Mouse (Mus musculus) left cerebral cortex, postnatal 4 days (tissue): Measurements from ENCODE around the gene Vmn1r34. TPM values are rescaled to one million over a fixed set of nuclear protein-coding genes. Genes with fewer than 3 reads are reported as not detected.
"Not testable (repeated sequence)": the region's sequence is repeated elsewhere in the genome, so short reads cannot be mapped to it uniquely, and the experiment has no call there.

Experiments
- DNase-seq: peaks from one replicate; pipeline ENCODE4 v3.0.0-alpha.2; 2022
- intact Hi-C: fragments of 180-260 bp; cut with DNase I; formaldehyde crosslinking; loops from one replicate; pipeline ENCODE4 v1.15.1; 2025
- total RNA-seq, 2 experiments: library from RNA; stranded (reverse); gene quantifications; 2 replicates each; pipeline ENCODE4 v1.2.3; 2021

Gene Vmn1r34
- not detected for total RNA-seq

DNA sequence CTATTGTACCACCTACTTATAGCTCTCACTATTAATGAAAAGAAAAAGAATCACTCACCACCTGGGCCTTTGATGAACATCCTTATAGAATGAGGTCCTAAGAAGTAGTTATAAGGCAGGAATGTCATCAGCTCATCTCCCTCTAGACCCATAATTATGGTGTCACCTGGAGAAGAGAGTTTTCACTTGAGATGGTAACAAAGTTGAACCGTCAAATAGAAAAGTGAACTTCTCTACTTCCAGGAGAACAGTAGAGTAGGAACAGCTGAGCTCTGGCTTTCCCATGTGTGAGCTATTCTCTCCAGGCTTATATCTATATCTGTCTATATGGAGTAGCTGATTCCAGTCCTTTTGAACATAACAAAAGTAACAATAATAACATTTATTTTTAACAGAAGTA lies at the start of gene Vmn1r34:
Vmn1r34 (minus strand) TSS at position 101 of the 400 bp plus-strand sequence.
- DNase-seq = no peak
- intact Hi-C loops = no loop called here

DNA sequence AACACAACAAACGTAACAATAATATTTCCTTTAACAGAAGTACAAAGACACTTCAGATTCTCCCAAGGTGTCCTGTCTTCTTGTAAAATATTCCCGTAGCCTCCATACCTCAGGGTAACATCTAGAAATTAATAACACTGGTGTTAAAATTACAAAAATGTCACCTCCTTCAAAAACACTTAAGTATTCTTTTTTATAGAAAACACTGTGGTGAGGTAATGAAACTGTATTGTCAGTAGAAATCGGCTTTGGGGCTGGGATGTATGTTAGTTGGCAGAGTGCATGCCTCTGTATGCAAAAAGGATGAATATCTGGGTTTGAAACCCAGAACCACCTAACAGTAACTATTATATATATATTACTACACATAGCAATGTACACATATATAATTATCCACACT lies 42.1 kb upstream of the Vmn1r34 start, which contains the start of gene Vmn1r35:
Vmn1r35 (minus strand) TSS at position 101 of the 400 bp plus-strand sequence.
- no peak for DNase-seq
- intact Hi-C loops = no loop called here

DNA sequence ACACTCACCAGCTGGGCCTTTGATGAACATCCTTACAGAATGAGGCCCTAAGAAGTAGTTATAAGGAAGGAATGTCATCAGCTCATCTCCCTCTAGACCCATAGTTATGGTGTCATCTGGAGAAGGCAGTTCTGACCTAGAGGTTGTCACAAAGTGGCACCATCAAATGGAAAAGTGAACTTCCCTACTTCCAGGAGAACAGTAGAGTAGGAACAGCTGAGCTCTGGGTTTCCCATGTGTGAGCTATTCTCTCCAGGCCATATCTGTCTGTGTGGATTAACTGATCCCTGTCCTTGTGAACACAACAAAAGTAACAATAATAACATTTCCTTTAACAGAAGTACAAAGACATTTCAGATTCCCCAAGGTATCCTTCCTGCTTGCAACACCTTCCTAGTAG lies 25.5 kb downstream of the Vmn1r34 start, which contains the start of gene Vmn1r33:
Vmn1r33 (minus strand) TSS at position 101 of the 400 bp plus-strand sequence.
- intact Hi-C loops, DNase-seq: not testable (repeated sequence)

DNA sequence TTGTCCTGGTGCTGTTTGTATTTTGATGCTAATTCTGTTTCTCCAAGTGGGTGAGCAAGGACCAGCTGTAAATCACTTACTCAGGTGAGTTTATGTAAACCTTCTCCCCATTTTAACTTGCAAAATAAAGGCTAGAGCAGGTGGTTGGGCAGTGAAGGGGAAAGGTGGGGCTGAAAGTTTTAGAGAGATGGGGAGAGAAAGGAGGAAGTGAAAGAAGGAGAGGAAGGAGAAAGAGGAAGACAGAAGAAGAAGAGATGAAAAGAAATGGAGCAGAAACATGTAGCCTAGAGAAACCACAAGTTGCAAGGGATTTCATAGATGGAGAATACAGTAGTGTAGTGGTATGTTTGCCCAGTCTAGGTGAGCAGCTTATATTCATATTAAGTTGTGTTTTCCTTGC lies 47.9 kb downstream of the Vmn1r34 start:
- no peak for DNase-seq
- intact Hi-C loops = no loop called here

Other genes starting within 250 kb of the Vmn1r34 start
- gene Mad2l1, start 108.5 kb downstream of the Vmn1r34 start, total RNA-seq = 10 to 100 TPM; 11.6 to 12.8 TPM
- gene Vmn1r32, start 83.8 kb downstream of the Vmn1r34 start, total RNA-seq = not detected
- gene Vmn1r33, start 25.6 kb downstream of the Vmn1r34 start, total RNA-seq = not detected
- not detected for gene Vmn1r35, start 42.0 kb upstream of the Vmn1r34 start, total RNA-seq
- gene Vmn1r36, start 75.3 kb upstream of the Vmn1r34 start, total RNA-seq = not detected
- gene Vmn1r37, start 85.5 kb upstream of the Vmn1r34 start, total RNA-seq = not detected
- not detected for gene Vmn1r38, start 138.7 kb upstream of the Vmn1r34 start, total RNA-seq
- gene Vmn1r39, start 166.7 kb upstream of the Vmn1r34 start, total RNA-seq = not detected